Comparison of ENCODE assay signal across 40 mouse cellular contexts in genomic region chr12:111928411-111928966, GRCm38 (mm10). TPM values are rescaled to one million over a fixed set of nuclear protein-coding genes. Genes with fewer than 3 reads are reported as not detected.
DNase-seq lines count a peak whose midpoint lies in the region; ATAC-seq and TF ChIP-seq lines count a peak whose summit lies in the region.
"Had no signal": no experiment of that assay in that cellular context is flagged by ENCODE, and none has a peak within 500 bp of the region (broad histone marks: within the 10 kb centered on the region; RNA-seq: fewer than 3 reads in every experiment).

No protein-coding gene starts in this region.

- no peak overlapping the region for H3K4me3 ChIP-seq in limb, embryonic 12.5 days (replicated peaks)
- H3K4me3 ChIP-seq in limb, embryonic 10.5 days, result no peak overlapping the region
- H3K4me3 ChIP-seq in stomach, embryonic 16.5 days (replicated peaks; ENCODE audit: low read length), result no peak overlapping the region
- no peak overlapping the region for H3K4me3 ChIP-seq in stomach, postnatal 0 days (ENCODE audit: low read depth, low read length)
- no peak overlapping the region for H3K4me3 ChIP-seq in embryonic facial prominence, embryonic 15.5 days (replicated peaks)
- H3K4me3 ChIP-seq: forebrain, embryonic 12.5 days; hindbrain, embryonic 12.5 days; intestine, embryonic 15.5 days; limb, embryonic 15.5 days; liver, embryonic 13.5 days; neural tube, embryonic 15.5 days had no signal

- no peak for TF ChIP-seq CTCF in stomach, postnatal 0 days (IDR thresholded peaks at IDR 0.05; ENCODE audit: low read depth)

- no peaks in the 10 kb centered on the region for H3K27me3 ChIP-seq in limb, embryonic 12.5 days
- no peaks in the 10 kb centered on the region for H3K27me3 ChIP-seq in limb, embryonic 10.5 days (ENCODE audit: low read depth, poor library complexity, severe bottlenecking)
- H3K27me3 ChIP-seq in stomach, embryonic 16.5 days (ENCODE audit: control insufficient read depth, insufficient read depth, low read length), result no peaks in the 10 kb centered on the region
- no peaks in the 10 kb centered on the region for H3K27me3 ChIP-seq in stomach, postnatal 0 days (ENCODE audit: control insufficient read depth, insufficient read depth, low read length)
- no peaks in the 10 kb centered on the region for H3K27me3 ChIP-seq in embryonic facial prominence, embryonic 15.5 days
- H3K27me3 ChIP-seq: forebrain, embryonic 12.5 days; hindbrain, embryonic 12.5 days; intestine, embryonic 15.5 days; limb, embryonic 15.5 days; liver, embryonic 13.5 days; neural tube, embryonic 15.5 days had no signal

- H3K4me2 ChIP-seq in limb, embryonic 12.5 days, result no peak overlapping the region
- no peak overlapping the region for H3K4me2 ChIP-seq in stomach, embryonic 16.5 days (ENCODE audit: low read depth, low read length)
- no peak overlapping the region for H3K4me2 ChIP-seq in stomach, postnatal 0 days (replicated peaks; ENCODE audit: low read depth)
- H3K4me2 ChIP-seq in embryonic facial prominence, embryonic 15.5 days (replicated peaks), result no peak overlapping the region
- H3K4me2 ChIP-seq: forebrain, embryonic 12.5 days; heart, embryonic 11.5 days; hindbrain, embryonic 12.5 days; intestine, embryonic 15.5 days; limb, embryonic 15.5 days; liver, embryonic 13.5 days; neural tube, embryonic 15.5 days had no signal

- H3K27ac ChIP-seq in limb, embryonic 12.5 days, result peak overlapping the region; percentile 31
- H3K27ac ChIP-seq in limb, embryonic 10.5 days, result no peak overlapping the region
- peak overlapping the region; percentile 73 for H3K27ac ChIP-seq in stomach, embryonic 16.5 days (ENCODE audit: low read length)
- no peak overlapping the region for H3K27ac ChIP-seq in stomach, postnatal 0 days (replicated peaks)
- H3K27ac ChIP-seq in embryonic facial prominence, embryonic 15.5 days (replicated peaks), result peak overlapping the region; percentile 68; the same call in 1 of the 2 replicates
- H3K27ac ChIP-seq: forebrain, embryonic 12.5 days; hindbrain, embryonic 12.5 days; hindbrain, postnatal 0 days; intestine, embryonic 15.5 days; limb, embryonic 15.5 days; liver, embryonic 13.5 days; macrophage; neural tube, embryonic 15.5 days had no signal

- WGBS in limb, embryonic 12.5 days, result 80% methylated on average over 18 of the region's 18 CpGs
- 76% methylated on average over 18 of the region's 18 CpGs for WGBS in limb, embryonic 10.5 days
- 74% methylated on average over 18 of the region's 18 CpGs for WGBS in stomach, embryonic 16.5 days
- 68% methylated on average over 18 of the region's 18 CpGs for WGBS in stomach, postnatal 0 days
- WGBS in embryonic facial prominence, embryonic 15.5 days, result 69% methylated on average over 18 of the region's 18 CpGs

- DNase-seq in limb, embryonic 10.5 days (ENCODE audit: low spot score), result no peak
- DNase-seq in stomach, postnatal 0 days (ENCODE audit: low spot score), result no peak
- DNase-seq in adrenal gland, adult 8-10 months, result no peak
- DNase-seq: adrenal gland, adult 2 months; cerebellum, adult 8-10 months; cerebellum, postnatal 36 days; embryo, embryonic 11 days; forebrain, postnatal 0 days; heart, postnatal 36 days; kidney, adult 8-10 months; kidney, postnatal 14 days; liver, embryonic 13.5 days; lung, adult 18-20 months; midbrain, embryonic 14.5 days; right cerebral cortex, adult 18-20 months; thymus, postnatal 4 days had no signal

- no peak for ATAC-seq in limb, embryonic 12.5 days (ENCODE audit: insufficient number of reproducible peaks, insufficient read depth, low FRiP score, low TSS enrichment, low read depth)
- no peak for ATAC-seq in stomach, embryonic 16.5 days (ENCODE audit: insufficient read depth, low FRiP score)
- no peak; the same call in 1 of the 2 replicates for ATAC-seq in stomach, postnatal 0 days (ENCODE audit: low FRiP score, low TSS enrichment)
- ATAC-seq in embryonic facial prominence, embryonic 15.5 days (ENCODE audit: insufficient number of reproducible peaks, low FRiP score, low TSS enrichment, low read depth), result no peak; the same call in 1 of the 2 replicates
- no peak for ATAC-seq in megakaryocyte-erythroid progenitor cell, adult 5-6 weeks (replicated peaks; ENCODE audit: low FRiP score, low TSS enrichment, poor library complexity, severe bottlenecking)
- ATAC-seq: activated CD4-positive, CD25-positive, alpha-beta regulatory T cell, adult 4 months; forebrain, postnatal 0 days; hindbrain, postnatal 0 days; intestine, embryonic 15.5 days had no signal

- H3K4me1 ChIP-seq in limb, embryonic 12.5 days (replicated peaks), result peaks cover 26% of the 10 kb centered on the region
- peaks cover 31% of the 10 kb centered on the region for H3K4me1 ChIP-seq in limb, embryonic 10.5 days
- H3K4me1 ChIP-seq in stomach, embryonic 16.5 days (ENCODE audit: control insufficient read depth, insufficient read depth, low read length), result peaks cover 32% of the 10 kb centered on the region
- H3K4me1 ChIP-seq in stomach, postnatal 0 days (replicated peaks; ENCODE audit: control insufficient read depth, insufficient read depth), result 0 out of 2 replicates have a peak, but pooled peaks cover 5% of the 10 kb centered on the region
- H3K4me1 ChIP-seq in embryonic facial prominence, embryonic 15.5 days, result peaks cover 34% of the 10 kb centered on the region

- no peaks in the 10 kb centered on the region for H3K9me3 ChIP-seq in limb, embryonic 12.5 days
- no peaks in the 10 kb centered on the region for H3K9me3 ChIP-seq in limb, embryonic 10.5 days (replicated peaks)
- no peaks in the 10 kb centered on the region for H3K9me3 ChIP-seq in stomach, embryonic 16.5 days (replicated peaks; ENCODE audit: control insufficient read depth, low read length)
- H3K9me3 ChIP-seq in stomach, postnatal 0 days (ENCODE audit: control insufficient read depth, low read length), result no peaks in the 10 kb centered on the region
- H3K9me3 ChIP-seq in embryonic facial prominence, embryonic 15.5 days (replicated peaks), result no peaks in the 10 kb centered on the region
- H3K9me3 ChIP-seq: forebrain, embryonic 12.5 days; hindbrain, embryonic 12.5 days; intestine, embryonic 15.5 days; limb, embryonic 15.5 days; liver, embryonic 13.5 days; neural tube, embryonic 15.5 days had no signal

- H3K36me3 ChIP-seq in limb, embryonic 12.5 days, result no peaks in the 10 kb centered on the region
- no peaks in the 10 kb centered on the region for H3K36me3 ChIP-seq in limb, embryonic 10.5 days
- H3K36me3 ChIP-seq in stomach, embryonic 16.5 days (ENCODE audit: control insufficient read depth, insufficient read depth, low read length), result no peaks in the 10 kb centered on the region
- no peaks in the 10 kb centered on the region for H3K36me3 ChIP-seq in stomach, postnatal 0 days (ENCODE audit: control insufficient read depth, insufficient read depth, low read length)
- no peaks in the 10 kb centered on the region for H3K36me3 ChIP-seq in embryonic facial prominence, embryonic 15.5 days
- H3K36me3 ChIP-seq: forebrain, embryonic 12.5 days; hindbrain, embryonic 12.5 days; intestine, embryonic 15.5 days; limb, embryonic 15.5 days; liver, embryonic 13.5 days; neural tube, embryonic 15.5 days had no signal

- no peak for TF ChIP-seq EP300 in stomach, postnatal 0 days (optimal IDR thresholded peaks at IDR 0.05)

- H3K9ac ChIP-seq in limb, embryonic 12.5 days (replicated peaks), result no peak overlapping the region
- H3K9ac ChIP-seq in stomach, embryonic 16.5 days (ENCODE audit: low read length), result 0 out of 2 replicates have a peak overlapping the region, but pooled peaks have one; percentile 23
- no peak overlapping the region for H3K9ac ChIP-seq in stomach, postnatal 0 days (ENCODE audit: low read length)
- no peak overlapping the region for H3K9ac ChIP-seq in embryonic facial prominence, embryonic 15.5 days
- H3K9ac ChIP-seq: forebrain, embryonic 12.5 days; forebrain, postnatal 0 days; hindbrain, embryonic 12.5 days; intestine, embryonic 15.5 days; limb, embryonic 15.5 days; liver, embryonic 13.5 days; neural tube, embryonic 15.5 days had no signal

RNA-seq across cellular contexts. Expression of gene Ppp1r13b, which starts 20.6 kb away (rescaled TPM):
- 11.5 and 13.0 TPM in 2 replicates for polyA plus RNA-seq in limb, embryonic 12.5 days (2016; fragmentation: Nextera tagmentation; extraction: Ambion mirVana)
- polyA plus RNA-seq in limb, embryonic 10.5 days (2016; fragmentation: Nextera tagmentation; extraction: Ambion mirVana), result 4.8 and 6.0 TPM in 2 replicates
- polyA plus RNA-seq in stomach, embryonic 16.5 days (2015; fragmentation: Nextera tagmentation; extraction: Ambion mirVana), result 8.3 and 10.6 TPM in 2 replicates
- 18.9 and 21.5 TPM in 2 replicates for polyA plus RNA-seq in stomach, postnatal 0 days (2015; fragmentation: Nextera tagmentation; extraction: Ambion mirVana)
- 12.8 and 16.9 TPM in 2 replicates for polyA plus RNA-seq in embryonic facial prominence, embryonic 15.5 days (2015; fragmentation: Nextera tagmentation; extraction: Ambion mirVana)
- 6.7 and 8.2 TPM in 2 replicates for total RNA-seq in megakaryocyte-erythroid progenitor cell, adult 5-6 weeks (2014; fragmentation: Nextera tagmentation)
- 6.0 and 7.1 TPM in 2 replicates for total RNA-seq in megakaryocyte-erythroid progenitor cell, adult 5-6 weeks (2017)
- 10 to 100 TPM; 16.0 to 26.6 (median 18.7) TPM for total RNA-seq in adrenal gland, adult 8-10 months (2022)

RNA-seq across cellular contexts. Expression of gene Atp5mpl, which starts 38.3 kb away (rescaled TPM):
- 648 and 683 TPM in 2 replicates for polyA plus RNA-seq in limb, embryonic 12.5 days (2016; fragmentation: Nextera tagmentation; extraction: Ambion mirVana)
- 608 and 623 TPM in 2 replicates for polyA plus RNA-seq in limb, embryonic 10.5 days (2016; fragmentation: Nextera tagmentation; extraction: Ambion mirVana)
- polyA plus RNA-seq in stomach, embryonic 16.5 days (2015; fragmentation: Nextera tagmentation; extraction: Ambion mirVana), result 648 and 711 TPM in 2 replicates
- 814 and 865 TPM in 2 replicates for polyA plus RNA-seq in stomach, postnatal 0 days (2015; fragmentation: Nextera tagmentation; extraction: Ambion mirVana)
- polyA plus RNA-seq in embryonic facial prominence, embryonic 15.5 days (2015; fragmentation: Nextera tagmentation; extraction: Ambion mirVana), result 574 and 621 TPM in 2 replicates
- 536 and 684 TPM in 2 replicates for total RNA-seq in megakaryocyte-erythroid progenitor cell, adult 5-6 weeks (2014; fragmentation: Nextera tagmentation)
- 637 and 817 TPM in 2 replicates for total RNA-seq in megakaryocyte-erythroid progenitor cell, adult 5-6 weeks (2017)
- total RNA-seq in adrenal gland, adult 8-10 months (2022), result 100 to 1,000 TPM; 314 to 407 (median 358) TPM

RNA-seq across cellular contexts. Expression of gene Tdrd9, which starts 42.9 kb away (rescaled TPM):
- 0.97 and 1.4 TPM in 2 replicates for polyA plus RNA-seq in limb, embryonic 12.5 days (2016; fragmentation: Nextera tagmentation; extraction: Ambion mirVana)
- polyA plus RNA-seq in limb, embryonic 10.5 days (2016; fragmentation: Nextera tagmentation; extraction: Ambion mirVana), result 0.65 and 0.69 TPM in 2 replicates
- 0.13 and 0.14 TPM in 2 replicates for polyA plus RNA-seq in stomach, embryonic 16.5 days (2015; fragmentation: Nextera tagmentation; extraction: Ambion mirVana)
- polyA plus RNA-seq in stomach, postnatal 0 days (2015; fragmentation: Nextera tagmentation; extraction: Ambion mirVana), result 0.01 TPM in 1 of 2 replicates, not detected in the other
- polyA plus RNA-seq in embryonic facial prominence, embryonic 15.5 days (2015; fragmentation: Nextera tagmentation; extraction: Ambion mirVana), result 0.41 and 0.46 TPM in 2 replicates
- not detected in 2 replicates for total RNA-seq in megakaryocyte-erythroid progenitor cell, adult 5-6 weeks (2014; fragmentation: Nextera tagmentation)
- total RNA-seq in megakaryocyte-erythroid progenitor cell, adult 5-6 weeks (2017), result not detected in 2 replicates
- total RNA-seq in adrenal gland, adult 8-10 months (2022), result under 1 TPM in 2 of 4 experiments, not detected in 2; 0.09 to 0.31 TPM
- total RNA-seq: CH12.LX; granulocyte monocyte progenitor cell, adult 5-6 weeks had no signal
- polyA plus RNA-seq: activated CD4-positive, CD25-positive, alpha-beta regulatory T cell, adult 4 months; adrenal gland, adult 2 months; macrophage; spleen, adult 2 months had no signal

RNA-seq across cellular contexts. Expression of gene Rd3l, which starts 52.6 kb away (rescaled TPM):
- not detected in 2 replicates for polyA plus RNA-seq in limb, embryonic 12.5 days (2016; fragmentation: Nextera tagmentation; extraction: Ambion mirVana)
- not detected in 2 replicates for polyA plus RNA-seq in limb, embryonic 10.5 days (2016; fragmentation: Nextera tagmentation; extraction: Ambion mirVana)
- polyA plus RNA-seq in stomach, embryonic 16.5 days (2015; fragmentation: Nextera tagmentation; extraction: Ambion mirVana), result not detected in 2 replicates
- 0.08 and 0.13 TPM in 2 replicates for polyA plus RNA-seq in stomach, postnatal 0 days (2015; fragmentation: Nextera tagmentation; extraction: Ambion mirVana)
- polyA plus RNA-seq in embryonic facial prominence, embryonic 15.5 days (2015; fragmentation: Nextera tagmentation; extraction: Ambion mirVana), result not detected in 2 replicates
- not detected in 2 replicates for total RNA-seq in megakaryocyte-erythroid progenitor cell, adult 5-6 weeks (2014; fragmentation: Nextera tagmentation)
- total RNA-seq in megakaryocyte-erythroid progenitor cell, adult 5-6 weeks (2017), result not detected in 2 replicates
- not detected for total RNA-seq in adrenal gland, adult 8-10 months (2022)
- total RNA-seq: adrenal gland, adult 2 months; adrenal gland, postnatal 4 days; CH12.LX; ES-E14; gastrocnemius, adult 8-10 months; granulocyte monocyte progenitor cell, adult 5-6 weeks; layer of hippocampus, postnatal 10 days; left cerebral cortex, postnatal 14 days had no signal
- polyA plus RNA-seq: activated CD4-positive, CD25-positive, alpha-beta regulatory T cell, adult 4 months; adrenal gland, adult 2 months; C2C12; forebrain, embryonic 12.5 days; hindbrain, embryonic 12.5 days; hindbrain, postnatal 0 days; intestine, embryonic 15.5 days; limb, embryonic 15.5 days; liver, embryonic 13.5 days; macrophage; midbrain, embryonic 14.5 days; neural tube, embryonic 15.5 days; spleen, adult 2 months; testis, adult 2 months; thymus, postnatal 0 days had no signal

Comparison
In these comparisons a context has a peak if more than half of its experiments do, and no peak if none do; other contexts are left out.
1. H3K27ac ChIP-seq: peak in limb, embryonic 12.5 days (single experiment), stomach, embryonic 16.5 days (single experiment) and embryonic facial prominence, embryonic 15.5 days (single experiment); none in limb, embryonic 10.5 days (single experiment) and stomach, postnatal 0 days (single experiment).